Mouse (Mus musculus) intestine, embryonic 15.5 days (tissue): ENCODE results near the gene Gm10322. TPM values are rescaled to one million over a fixed set of nuclear protein-coding genes. Genes with fewer than 3 reads are reported as not detected.
A peak's percentile ranks its signal among the peaks of the same experiment; 100 is the strongest.

Experiments
- ATAC-seq: fragments of 200-750 bp; cut with Nextera tagmentation; 2 replicates; pipeline ENCODE4 v1.8.0; 2017; ENCODE audit warnings: moderate TSS enrichment, moderate library complexity
- H3K27ac ChIP-seq: fragments of 300-500 bp; sonication (generic); 2 replicates; pipeline ENCODE4 v1.5.1; 2015; ENCODE audit warnings: mild to moderate bottlenecking, inconsistent platforms
- H3K27me3 ChIP-seq: fragments of 300-500 bp; sonication (generic); replicated peaks from 2 replicates; pipeline ENCODE4 v1.6.1; 2015; ENCODE audit warnings: inconsistent platforms
- H3K36me3 ChIP-seq: fragments of 300-500 bp; sonication (generic); 2 replicates; pipeline ENCODE4 v1.6.1; 2015; ENCODE audit warnings: inconsistent platforms
- H3K4me1 ChIP-seq: fragments of 300-500 bp; sonication (generic); replicated peaks from 2 replicates; pipeline ENCODE4 v1.6.1; 2015; ENCODE audit warnings: inconsistent platforms
- H3K4me2 ChIP-seq: fragments of 300-500 bp; sonication (generic); replicated peaks from 2 replicates; pipeline ENCODE4 v1.6.1; 2015; ENCODE audit warnings: mild to moderate bottlenecking, inconsistent platforms
- H3K4me3 ChIP-seq: fragments of 300-500 bp; sonication (generic); replicated peaks from 2 replicates; pipeline ENCODE4 v1.5.1; 2015; ENCODE audit warnings: inconsistent platforms
- H3K9ac ChIP-seq: fragments of 300-500 bp; sonication (generic); 2 replicates; pipeline ENCODE4 v1.6.1; 2015; ENCODE audit warnings: inconsistent platforms
- H3K9me3 ChIP-seq: fragments of 300-500 bp; sonication (generic); 2 replicates; pipeline ENCODE4 v1.6.1; 2016; ENCODE audit warnings: inconsistent platforms
- WGBS: fragments of 180-500 bp; shearing (Covaris S2); methylation state at CpG from one replicate; pipeline ENCODE4 v1.1.7; 2015; 5-methylcytosine and 5-hydroxymethylcytosine counted together
- polyA plus RNA-seq: library from polyadenylated mRNA; unstranded; fragments of >200 nt; fragmentation: Nextera tagmentation; extraction: Ambion mirVana; gene quantifications from 2 replicates; pipeline ENCODE4 v1.2.1, GENCODE M21; 2015

Gene Gm10322
- polyA plus RNA-seq, 1 experiment from 2014 or later, result not detected

- 91% methylated on average over 3 of the region's 3 CpGs for WGBS
- Histone ChIP-seq H3K9me3 (no peaks in the 10 kb centered on the region), H3K27ac (no peak overlapping the region), H3K9ac (no peak overlapping the region), H3K4me2 (no peak overlapping the region), H3K27me3 (no peaks in the 10 kb centered on the region), H3K4me1 (peaks cover 20% of the 10 kb centered on the region), H3K36me3 (no peaks in the 10 kb centered on the region; the same call in 1 of the 2 replicates), H3K4me3 (no peak overlapping the region)
- no peak for ATAC-seq
These were observed 35.2 kb upstream of the Gm10322 start for GRCm38 (mm10) chr10:59580593-59581149.

- Histone ChIP-seq H3K9me3 (no peaks in the 10 kb centered on the region), H3K9ac (no peak overlapping the region), H3K4me3 (no peak overlapping the region), H3K36me3 (no peaks in the 10 kb centered on the region; the same call in 1 of the 2 replicates), H3K4me2 (no peak overlapping the region), H3K27me3 (no peaks in the 10 kb centered on the region), H3K27ac (no peak overlapping the region), H3K4me1 (peaks cover 10% of the 10 kb centered on the region)
- 91% methylated on average over 1 of the region's 1 CpGs for WGBS
- no peak for ATAC-seq
These were observed 33.9 kb upstream of the Gm10322 start for GRCm38 (mm10) chr10:59581826-59582543.

GRCm38 (mm10) chr10:59585621-59586020 is 30.2 kb upstream of the Gm10322 start:
- H3K27ac ChIP-seq, result no peak overlapping the region
- H3K4me2 ChIP-seq, result no peak overlapping the region
- H3K9me3 ChIP-seq, result no peaks in the 10 kb centered on the region
- no peaks in the 10 kb centered on the region; the same call in 1 of the 2 replicates for H3K36me3 ChIP-seq
- no peak overlapping the region for H3K4me3 ChIP-seq
- H3K4me1 ChIP-seq, result no peaks in the 10 kb centered on the region
- ATAC-seq, result no peak
- H3K27me3 ChIP-seq, result no peaks in the 10 kb centered on the region
- WGBS, result 86% methylated on average over 5 of the region's 5 CpGs
- H3K9ac ChIP-seq, result no peak overlapping the region

GRCm38 (mm10) chr10:59586821-59587220 is 29.0 kb upstream of the Gm10322 start:
- Histone ChIP-seq H3K27ac (no peak overlapping the region), H3K4me2 (no peak overlapping the region), H3K9me3 (no peaks in the 10 kb centered on the region), H3K27me3 (no peaks in the 10 kb centered on the region), H3K4me1 (no peaks in the 10 kb centered on the region), H3K4me3 (no peak overlapping the region), H3K36me3 (no peaks in the 10 kb centered on the region; the same call in 1 of the 2 replicates), H3K9ac (no peak overlapping the region)
- WGBS, result 82% methylated on average over 15 of the region's 15 CpGs
- no peak for ATAC-seq

- no peak for ATAC-seq
These were observed 27.7 kb upstream of the Gm10322 start for GRCm38 (mm10) chr10:59588135-59588534.

GRCm38 (mm10) chr10:59589420-59589819 is 26.4 kb upstream of the Gm10322 start:
- H3K4me2 ChIP-seq, result no peak overlapping the region
- no peaks in the 10 kb centered on the region for H3K4me1 ChIP-seq
- H3K36me3 ChIP-seq, result no peaks in the 10 kb centered on the region
- H3K27ac ChIP-seq, result no peak overlapping the region
- no peaks in the 10 kb centered on the region for H3K27me3 ChIP-seq
- WGBS, result 83% methylated on average over 7 of the region's 7 CpGs
- no peaks in the 10 kb centered on the region for H3K9me3 ChIP-seq
- H3K4me3 ChIP-seq, result no peak overlapping the region
- no peak overlapping the region for H3K9ac ChIP-seq
- ATAC-seq, result no peak

More at GRCm38 (mm10) chr10:59588135-59588534, 27.7 kb upstream of the Gm10322 start:
- Histone ChIP-seq H3K4me1 (no peaks in the 10 kb centered on the region), H3K9ac (no peak overlapping the region), H3K36me3 (no peaks in the 10 kb centered on the region), H3K27me3 (no peaks in the 10 kb centered on the region), H3K9me3 (no peaks in the 10 kb centered on the region), H3K27ac (no peak overlapping the region), H3K4me3 (no peak overlapping the region), H3K4me2 (no peak overlapping the region)
- WGBS, result 88% methylated on average over 7 of the region's 7 CpGs

- H3K27me3 ChIP-seq, result no peaks in the 10 kb centered on the region
- H3K4me2 ChIP-seq, result 0 out of 2 replicates have a peak overlapping the region, but pooled peaks have one; percentile 0
- no peak overlapping the region for H3K9ac ChIP-seq
- no peaks in the 10 kb centered on the region for H3K9me3 ChIP-seq
- no peaks in the 10 kb centered on the region for H3K4me1 ChIP-seq
- H3K36me3 ChIP-seq, result 0 out of 2 replicates have a peak, but pooled peaks cover 1% of the 10 kb centered on the region
- 87% methylated on average over 13 of the region's 13 CpGs for WGBS
- H3K27ac ChIP-seq, result no peak overlapping the region
- H3K4me3 ChIP-seq, result no peak overlapping the region
- ATAC-seq, result no peak
These were observed 26.0 kb upstream of the Gm10322 start for GRCm38 (mm10) chr10:59589856-59590255.

- Histone ChIP-seq H3K4me3 (no peak overlapping the region), H3K4me2 (no peak overlapping the region), H3K4me1 (no peaks in the 10 kb centered on the region), H3K27me3 (no peaks in the 10 kb centered on the region), H3K9ac (no peak overlapping the region), H3K27ac (no peak overlapping the region), H3K36me3 (0 out of 2 replicates have a peak, but pooled peaks cover 3% of the 10 kb centered on the region), H3K9me3 (no peaks in the 10 kb centered on the region)
- no peak for ATAC-seq
- WGBS, result 94% methylated on average over 9 of the region's 9 CpGs
These were observed 25.3 kb upstream of the Gm10322 start for GRCm38 (mm10) chr10:59590606-59591005.

- H3K36me3 ChIP-seq, result 0 out of 2 replicates have a peak, but pooled peaks cover 10% of the 10 kb centered on the region
- H3K27ac ChIP-seq, result no peak overlapping the region
- no peak overlapping the region for H3K9ac ChIP-seq
- H3K4me2 ChIP-seq, result no peak overlapping the region
- H3K4me1 ChIP-seq, result no peaks in the 10 kb centered on the region
- no peaks in the 10 kb centered on the region for H3K9me3 ChIP-seq
- H3K27me3 ChIP-seq, result no peaks in the 10 kb centered on the region
- H3K4me3 ChIP-seq, result no peak overlapping the region
- ATAC-seq, result peak; percentile 28; the same call in 1 of the 2 replicates
- 80% methylated on average over 13 of the region's 13 CpGs for WGBS
These were observed 21.9 kb upstream of the Gm10322 start for GRCm38 (mm10) chr10:59593826-59594570.

- no peak overlapping the region for H3K4me2 ChIP-seq
- no peaks in the 10 kb centered on the region for H3K27me3 ChIP-seq
- H3K9ac ChIP-seq, result no peak overlapping the region
- 76% methylated on average over 8 of the region's 8 CpGs for WGBS
- H3K36me3 ChIP-seq, result 0 out of 2 replicates have a peak, but pooled peaks cover 7% of the 10 kb centered on the region
- H3K27ac ChIP-seq, result no peak overlapping the region
- H3K9me3 ChIP-seq, result no peaks in the 10 kb centered on the region
- ATAC-seq, result no peak
- no peak overlapping the region for H3K4me3 ChIP-seq
- peaks cover 13% of the 10 kb centered on the region; the same call in 1 of the 2 replicates for H3K4me1 ChIP-seq
These were observed 15.3 kb upstream of the Gm10322 start for GRCm38 (mm10) chr10:59600516-59600915.

- H3K27ac ChIP-seq, result no peak overlapping the region
These were observed 13.8 kb upstream of the Gm10322 start for GRCm38 (mm10) chr10:59602043-59602442.

GRCm38 (mm10) chr10:59602891-59603290 is 13.0 kb upstream of the Gm10322 start:
- Histone ChIP-seq H3K4me1 (peaks cover 13% of the 10 kb centered on the region; the same call in 1 of the 2 replicates), H3K9me3 (no peaks in the 10 kb centered on the region), H3K9ac (no peak overlapping the region), H3K27me3 (no peaks in the 10 kb centered on the region), H3K27ac (no peak overlapping the region), H3K36me3 (no peaks in the 10 kb centered on the region), H3K4me2 (no peak overlapping the region), H3K4me3 (no peak overlapping the region)
- ATAC-seq, result no peak
- WGBS, result 51% methylated on average over 14 of the region's 14 CpGs

More at GRCm38 (mm10) chr10:59602043-59602442, 13.8 kb upstream of the Gm10322 start:
- Histone ChIP-seq H3K9ac (no peak overlapping the region), H3K27me3 (no peaks in the 10 kb centered on the region), H3K4me1 (peaks cover 13% of the 10 kb centered on the region; the same call in 1 of the 2 replicates), H3K4me2 (no peak overlapping the region), H3K9me3 (no peaks in the 10 kb centered on the region), H3K4me3 (no peak overlapping the region), H3K36me3 (0 out of 2 replicates have a peak, but pooled peaks cover 5% of the 10 kb centered on the region)
- WGBS, result 67% methylated on average over 8 of the region's 8 CpGs
- ATAC-seq, result no peak
